Mouse (Mus musculus) lung, embryonic 16.5 days (tissue): ENCODE results near the gene Panx1. TPM values are rescaled to one million over a fixed set of nuclear protein-coding genes. Genes with fewer than 3 reads are reported as not detected.

Experiments used
- ATAC-seq: fragments of 200-750 bp; cut with Nextera tagmentation; 2 replicates; pipeline ENCODE4 v1.8.0; 2017; ENCODE audit warnings: low read depth, mild to moderate bottlenecking, moderate library complexity
- H3K27ac ChIP-seq: fragments of 300-500 bp; sonication (generic); 2 replicates; pipeline ENCODE4 v1.5.1; 2014; ENCODE audit warnings: mild to moderate bottlenecking, control low read depth, low read length
- H3K27me3 ChIP-seq: fragments of 300-500 bp; sonication (generic); 2 replicates; pipeline ENCODE4 v1.6.1; 2014; ENCODE audit warnings: low read depth, low read length, mixed read lengths; ENCODE audit not compliant: control insufficient read depth, insufficient read depth
- H3K36me3 ChIP-seq: fragments of 300-500 bp; sonication (generic); 2 replicates; pipeline ENCODE4 v1.6.1; 2014; ENCODE audit warnings: low read length; ENCODE audit not compliant: control insufficient read depth, insufficient read depth
- H3K4me1 ChIP-seq: fragments of 300-500 bp; sonication (generic); replicated peaks from 2 replicates; pipeline ENCODE4 v1.6.1; 2014; ENCODE audit warnings: low read length, mixed read lengths; ENCODE audit not compliant: control insufficient read depth, insufficient read depth
- H3K4me2 ChIP-seq: fragments of 300-500 bp; sonication (generic); 2 replicates; pipeline ENCODE4 v1.6.1; 2014; ENCODE audit warnings: low read depth, low read length, control low read depth
- H3K4me3 ChIP-seq: fragments of 300-500 bp; sonication (generic); 2 replicates; pipeline ENCODE4 v1.5.1; 2014; ENCODE audit warnings: mild to moderate bottlenecking, low read length, control low read depth
- H3K9ac ChIP-seq: fragments of 300-500 bp; sonication (generic); 2 replicates; pipeline ENCODE4 v1.6.1; 2014; ENCODE audit warnings: low read length, control low read depth
- H3K9me3 ChIP-seq: fragments of 300-500 bp; sonication (generic); 2 replicates; pipeline ENCODE4 v1.6.1; 2016; ENCODE audit warnings: low read length; ENCODE audit not compliant: control insufficient read depth
- WGBS: fragments of 180-500 bp; shearing (Covaris S2); extraction: QIAGEN DNeasy Blood & Tissue Kit; methylation state at CpG from one replicate; pipeline ENCODE4 v1.1.7; 2014; 5-methylcytosine and 5-hydroxymethylcytosine counted together
- polyA plus RNA-seq: library from polyadenylated mRNA; unstranded; fragments of >200 nt; fragmentation: Nextera tagmentation; extraction: Ambion mirVana; gene quantifications from 2 replicates; pipeline ENCODE4 v1.2.1, GENCODE M21; 2015

The Panx1 gene
- polyA plus RNA-seq, 1 experiment from 2014 or later: 27.3 TPM

DNA sequence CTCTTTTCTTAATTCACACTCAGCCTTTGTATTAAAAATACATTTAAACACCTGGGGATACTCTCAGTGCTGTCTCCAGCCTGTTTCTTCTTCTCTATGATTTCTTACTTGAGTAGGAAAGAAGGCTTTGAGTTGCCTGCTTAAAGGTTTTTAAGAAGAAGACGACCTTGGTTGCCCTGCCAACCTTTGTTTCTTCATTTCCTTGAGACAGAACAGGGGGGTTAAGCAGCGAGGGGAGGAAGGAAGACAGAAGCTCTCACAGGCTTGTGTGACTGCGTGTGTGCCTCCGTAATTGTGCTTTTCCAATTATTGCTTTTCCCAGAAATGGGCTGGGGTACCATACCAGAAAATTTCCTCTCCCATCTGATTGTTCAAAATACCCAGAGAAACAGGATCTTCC, 78.5 kb downstream of the Panx1 start:
- no peak for ATAC-seq
- H3K27ac ChIP-seq: no peak overlapping the region
- 63% methylated on average over 4 of the region's 4 CpGs for WGBS
- no peaks in the 10 kb centered on the region for H3K9me3 ChIP-seq
- H3K4me3 ChIP-seq: no peak overlapping the region
- no peaks in the 10 kb centered on the region for H3K4me1 ChIP-seq
- no peaks in the 10 kb centered on the region for H3K27me3 ChIP-seq
- H3K36me3 ChIP-seq: no peaks in the 10 kb centered on the region
- H3K4me2 ChIP-seq: no peak overlapping the region
- H3K9ac ChIP-seq: no peak overlapping the region

DNA sequence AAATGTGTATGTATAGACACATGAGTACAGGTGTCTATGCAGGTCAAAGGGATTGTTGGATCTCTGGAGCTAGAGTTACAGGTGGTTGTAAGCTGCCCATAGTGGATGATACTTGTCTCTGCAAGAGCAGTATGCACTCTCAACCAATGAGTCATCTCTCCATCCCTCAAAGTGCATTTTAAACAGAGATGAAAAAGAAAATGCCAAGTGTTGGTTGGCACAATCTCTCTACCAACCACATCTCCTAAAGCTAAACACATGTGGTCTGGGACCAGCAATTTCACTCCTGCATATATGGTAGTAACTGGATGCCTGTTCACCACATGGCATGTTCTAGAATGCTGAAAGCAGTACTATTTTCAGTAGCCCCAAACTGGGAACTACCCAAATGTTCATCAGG, 79.9 kb downstream of the Panx1 start:
- Histone ChIP-seq H3K27me3 (no peaks in the 10 kb centered on the region), H3K9me3 (no peaks in the 10 kb centered on the region), H3K4me2 (no peak overlapping the region), H3K36me3 (no peaks in the 10 kb centered on the region), H3K9ac (no peak overlapping the region), H3K4me3 (no peak overlapping the region), H3K27ac (no peak overlapping the region), H3K4me1 (no peaks in the 10 kb centered on the region)
- ATAC-seq: no peak

DNA sequence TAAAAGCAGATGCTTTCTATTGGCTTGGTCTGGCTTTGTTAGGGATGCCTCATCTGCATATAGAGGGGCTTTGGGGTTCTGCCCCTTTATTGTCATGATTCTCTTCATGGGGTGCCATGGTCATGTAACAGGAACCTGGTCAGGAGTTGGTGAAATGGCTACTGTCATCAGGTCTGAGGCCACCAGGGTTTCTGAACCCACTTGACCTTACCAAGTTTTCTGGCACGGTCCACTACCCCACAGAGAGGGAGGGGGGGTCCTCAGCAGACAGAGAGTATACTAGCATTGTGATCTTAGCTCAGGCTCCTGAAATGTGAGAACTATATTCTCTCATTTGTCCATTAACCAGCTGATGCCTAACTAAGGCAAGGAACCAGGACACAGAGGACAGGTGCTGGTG, 82.5 kb downstream of the Panx1 start:
- no peaks in the 10 kb centered on the region for H3K27me3 ChIP-seq
- ATAC-seq: no peak
- H3K9ac ChIP-seq: no peak overlapping the region
- H3K4me1 ChIP-seq: no peaks in the 10 kb centered on the region
- no peak overlapping the region for H3K4me2 ChIP-seq
- no peak overlapping the region for H3K27ac ChIP-seq
- H3K36me3 ChIP-seq: no peaks in the 10 kb centered on the region
- WGBS: 61% methylated on average over 1 of the region's 1 CpGs
- H3K4me3 ChIP-seq: no peak overlapping the region
- no peaks in the 10 kb centered on the region for H3K9me3 ChIP-seq

DNA sequence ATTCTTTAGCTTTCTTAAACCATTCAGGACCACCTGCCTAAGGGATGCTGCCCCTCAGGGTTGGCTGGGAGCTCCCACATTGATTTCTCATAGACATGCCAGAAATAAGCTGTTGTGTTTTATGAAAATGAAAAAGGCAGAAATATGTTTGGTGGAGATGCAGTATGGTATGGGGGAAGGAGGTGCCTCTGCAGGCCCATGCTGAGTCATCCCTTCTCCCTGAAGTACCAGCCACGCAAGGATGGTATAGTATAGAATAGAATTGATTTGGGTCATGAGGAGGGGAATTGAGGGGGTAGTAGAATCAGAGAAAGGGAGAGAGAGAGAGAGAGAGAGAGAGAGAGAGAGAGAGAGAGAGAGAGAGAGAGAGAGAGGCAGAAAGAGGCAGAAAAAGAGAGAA, 90.6 kb downstream of the Panx1 start:
- 72% methylated on average over 1 of the region's 1 CpGs for WGBS
- Histone ChIP-seq H3K4me2 (no peak overlapping the region), H3K4me1 (no peaks in the 10 kb centered on the region), H3K36me3 (no peaks in the 10 kb centered on the region), H3K9ac (no peak overlapping the region), H3K27ac (no peak overlapping the region), H3K27me3 (no peaks in the 10 kb centered on the region), H3K4me3 (no peak overlapping the region), H3K9me3 (no peaks in the 10 kb centered on the region)
- ATAC-seq: no peak

Other genes with a start within 250 kb of the Panx1 start
- gene Gpr83, start 185.3 kb downstream of the Panx1 start, polyA plus RNA-seq: 0.24 and 0.54 TPM in 2 replicates
- 0.54 and 1.2 TPM in 2 replicates for gene Izumo1r, start 141.5 kb downstream of the Panx1 start, polyA plus RNA-seq
- gene Hephl1, start 66.6 kb upstream of the Panx1 start, polyA plus RNA-seq: not detected in 2 replicates
- 0.84 and 1.1 TPM in 2 replicates for gene Vstm5, start 193.6 kb upstream of the Panx1 start, polyA plus RNA-seq
- 30.9 and 34.4 TPM in 2 replicates for gene Med17, start 234.5 kb upstream of the Panx1 start, polyA plus RNA-seq